Mouse (Mus musculus) midbrain, embryonic 13.5 days (tissue): ENCODE results near the gene Tbx2. TPM values are rescaled to one million over a fixed set of nuclear protein-coding genes. Genes with fewer than 3 reads are reported as not detected.
A peak's percentile ranks its signal among the peaks of the same experiment; 100 is the strongest.

Experiments
- ATAC-seq: fragments of 200-750 bp; cut with Nextera tagmentation; 2 replicates; pipeline ENCODE4 v1.8.0; 2017; ENCODE audit warnings: mild to moderate bottlenecking, moderate TSS enrichment, moderate library complexity
- H3K27ac ChIP-seq: fragments of 300-500 bp; sonication (generic); 2 replicates; pipeline ENCODE4 v1.5.1; 2015; ENCODE audit warnings: inconsistent platforms, mild to moderate bottlenecking, moderate library complexity
- H3K27me3 ChIP-seq: fragments of 300-500 bp; sonication (generic); 2 replicates; pipeline ENCODE4 v1.6.1; 2015; ENCODE audit warnings: mild to moderate bottlenecking, inconsistent platforms
- H3K36me3 ChIP-seq: fragments of 300-500 bp; sonication (generic); 2 replicates; pipeline ENCODE4 v1.6.1; 2015; ENCODE audit warnings: mild to moderate bottlenecking, inconsistent platforms
- H3K4me1 ChIP-seq: fragments of 300-500 bp; sonication (generic); replicated peaks from 2 replicates; pipeline ENCODE4 v1.6.1; 2015; ENCODE audit warnings: inconsistent platforms
- H3K4me2 ChIP-seq: fragments of 300-500 bp; sonication (generic); replicated peaks from 2 replicates; pipeline ENCODE4 v1.6.1; 2015; ENCODE audit warnings: moderate library complexity, mild to moderate bottlenecking, inconsistent platforms
- H3K4me3 ChIP-seq: fragments of 300-500 bp; sonication (generic); replicated peaks from 2 replicates; pipeline ENCODE4 v1.5.1; 2015; ENCODE audit warnings: mild to moderate bottlenecking, inconsistent platforms
- H3K9ac ChIP-seq: fragments of 300-500 bp; sonication (generic); replicated peaks from 2 replicates; pipeline ENCODE4 v1.6.1; 2015; ENCODE audit warnings: mild to moderate bottlenecking, inconsistent platforms
- H3K9me3 ChIP-seq: fragments of 300-500 bp; sonication (generic); 2 replicates; pipeline ENCODE4 v1.6.1; 2016; ENCODE audit warnings: mild to moderate bottlenecking, inconsistent platforms
- WGBS: fragments of 180-500 bp; shearing (Covaris S2); methylation state at CpG from one replicate; pipeline ENCODE4 v1.1.7; 2015; 5-methylcytosine and 5-hydroxymethylcytosine counted together
- polyA plus RNA-seq: library from polyadenylated mRNA; unstranded; fragments of >200 nt; fragmentation: Nextera tagmentation; extraction: Ambion mirVana; gene quantifications from 2 replicates; pipeline ENCODE4 v1.2.1, GENCODE M21; 2015

The Tbx2 gene
- polyA plus RNA-seq, 1 experiment from 2014 or later, result 0.57 TPM

DNA sequence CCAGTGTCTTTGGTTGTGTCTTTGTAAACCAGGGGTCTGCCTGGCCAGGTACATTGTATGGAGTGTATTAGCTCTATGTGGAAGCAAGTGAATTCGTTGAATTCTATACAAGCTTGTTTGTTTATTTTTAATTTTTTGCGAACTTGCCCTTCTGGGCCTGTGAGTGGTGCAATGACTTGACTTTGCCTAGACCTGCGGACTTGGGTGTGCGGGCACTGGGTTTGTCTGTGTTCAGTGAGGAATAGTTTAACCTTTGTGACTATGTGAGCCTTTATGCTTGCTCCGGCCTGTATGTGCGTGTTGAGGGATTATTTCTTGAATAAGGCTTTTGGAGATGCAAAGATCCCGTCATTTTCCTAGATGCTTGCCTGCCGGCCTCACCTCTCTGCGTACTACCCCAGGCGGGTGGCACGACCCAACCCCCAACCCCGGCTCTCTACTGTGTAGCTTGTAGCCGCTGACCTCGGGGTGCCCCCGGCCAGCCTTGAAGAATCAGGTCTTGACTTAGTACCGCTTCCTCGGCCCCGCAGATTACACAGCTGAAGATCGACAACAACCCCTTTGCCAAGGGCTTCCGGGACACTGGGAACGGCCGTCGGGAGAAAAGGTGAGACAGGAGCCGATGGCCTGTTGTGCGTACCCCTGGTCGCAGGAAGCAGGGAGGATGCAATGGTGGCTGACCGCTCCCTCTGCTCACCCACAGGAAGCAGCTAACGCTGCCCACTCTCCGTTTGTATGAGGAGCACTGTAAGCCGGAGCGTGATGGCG lies 4.4 kb downstream of the Tbx2 start:
- Histone ChIP-seq H3K4me1 (peaks cover 35% of the 10 kb centered on the region), H3K4me3 (peak overlapping the region; percentile 6), H3K9ac (no peak overlapping the region), H3K9me3 (no peaks in the 10 kb centered on the region), H3K27me3 (peaks cover 98% of the 10 kb centered on the region), H3K27ac (no peak overlapping the region), H3K36me3 (no peaks in the 10 kb centered on the region), H3K4me2 (no peak overlapping the region)
- WGBS, result 2% methylated on average over 32 of the region's 32 CpGs
- no peak for ATAC-seq

DNA sequence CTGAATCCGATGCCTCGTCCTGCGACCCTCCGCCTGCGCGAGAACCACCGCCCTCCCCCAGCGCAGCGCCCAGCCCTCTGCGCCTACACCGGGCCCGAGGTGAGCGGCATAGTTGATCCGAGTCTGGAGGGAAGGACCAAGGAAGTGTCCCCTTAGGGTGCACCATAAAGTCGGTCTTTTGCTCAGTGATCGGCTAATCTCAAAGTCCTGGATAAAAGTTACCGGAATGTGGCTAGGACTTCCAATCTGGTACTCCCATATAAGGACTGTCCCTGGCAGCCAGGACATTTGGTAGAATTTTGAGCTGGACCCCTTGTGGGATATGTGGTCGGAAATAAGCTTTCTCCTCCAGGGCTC lies 4.9 kb downstream of the Tbx2 start:
- no peak overlapping the region for H3K9ac ChIP-seq
- no peak overlapping the region for H3K27ac ChIP-seq
- peaks cover 98% of the 10 kb centered on the region for H3K27me3 ChIP-seq
- H3K4me2 ChIP-seq, result no peak overlapping the region
- H3K9me3 ChIP-seq, result no peaks in the 10 kb centered on the region
- ATAC-seq, result no peak
- peak overlapping the region; percentile 23 for H3K4me3 ChIP-seq
- peaks cover 35% of the 10 kb centered on the region for H3K4me1 ChIP-seq
- under 1% methylated on average over 18 of the region's 18 CpGs for WGBS
- no peaks in the 10 kb centered on the region for H3K36me3 ChIP-seq

DNA sequence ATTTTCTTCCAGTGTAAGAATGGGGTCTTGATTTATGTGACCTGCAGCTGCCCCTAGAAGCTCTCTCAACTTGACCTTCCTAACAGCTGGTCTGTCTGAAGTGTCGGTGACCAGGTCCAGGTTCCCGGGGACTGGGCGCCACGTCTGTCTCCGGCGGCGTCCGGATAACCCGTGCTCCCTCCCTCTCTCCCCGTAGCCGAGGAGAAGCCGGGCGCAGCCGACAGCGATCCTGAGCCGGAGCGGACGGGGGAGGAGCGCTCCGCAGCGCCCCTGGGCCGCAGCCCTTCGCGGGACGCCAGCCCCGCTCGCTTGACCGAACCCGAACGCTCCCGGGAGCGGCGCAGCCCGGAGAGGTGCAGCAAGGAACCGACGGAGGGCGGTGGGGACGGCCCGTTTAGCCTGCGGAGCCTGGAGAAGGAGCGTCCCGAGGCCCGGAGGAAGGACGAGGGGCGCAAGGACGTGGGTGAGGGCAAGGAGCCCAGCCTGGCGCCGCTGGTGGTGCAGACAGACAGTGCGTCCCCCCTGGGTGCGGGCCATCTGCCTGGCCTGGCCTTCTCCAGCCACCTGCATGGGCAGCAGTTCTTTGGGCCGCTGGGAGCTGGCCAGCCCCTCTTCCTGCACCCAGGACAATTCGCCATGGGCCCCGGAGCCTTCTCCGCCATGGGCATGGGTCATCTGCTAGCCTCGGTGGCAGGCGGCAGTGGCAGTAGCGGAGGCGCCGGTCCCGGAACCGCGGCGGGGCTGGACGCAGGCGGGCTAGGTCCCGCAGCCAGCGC lies 5.5 kb downstream of the Tbx2 start:
- H3K36me3 ChIP-seq, result no peaks in the 10 kb centered on the region
- H3K27ac ChIP-seq, result no peak overlapping the region
- 0 out of 2 replicates have a peak overlapping the region, but pooled peaks have one; percentile 26 for H3K9ac ChIP-seq
- H3K4me2 ChIP-seq, result peak overlapping the region; percentile 26
- peaks cover 34% of the 10 kb centered on the region for H3K4me1 ChIP-seq
- no peak for ATAC-seq
- no peaks in the 10 kb centered on the region for H3K9me3 ChIP-seq
- peak overlapping the region; percentile 23 for H3K4me3 ChIP-seq
- peaks cover 98% of the 10 kb centered on the region for H3K27me3 ChIP-seq
- WGBS, result 0% methylated on average over 58 of the region's 67 CpGs

DNA sequence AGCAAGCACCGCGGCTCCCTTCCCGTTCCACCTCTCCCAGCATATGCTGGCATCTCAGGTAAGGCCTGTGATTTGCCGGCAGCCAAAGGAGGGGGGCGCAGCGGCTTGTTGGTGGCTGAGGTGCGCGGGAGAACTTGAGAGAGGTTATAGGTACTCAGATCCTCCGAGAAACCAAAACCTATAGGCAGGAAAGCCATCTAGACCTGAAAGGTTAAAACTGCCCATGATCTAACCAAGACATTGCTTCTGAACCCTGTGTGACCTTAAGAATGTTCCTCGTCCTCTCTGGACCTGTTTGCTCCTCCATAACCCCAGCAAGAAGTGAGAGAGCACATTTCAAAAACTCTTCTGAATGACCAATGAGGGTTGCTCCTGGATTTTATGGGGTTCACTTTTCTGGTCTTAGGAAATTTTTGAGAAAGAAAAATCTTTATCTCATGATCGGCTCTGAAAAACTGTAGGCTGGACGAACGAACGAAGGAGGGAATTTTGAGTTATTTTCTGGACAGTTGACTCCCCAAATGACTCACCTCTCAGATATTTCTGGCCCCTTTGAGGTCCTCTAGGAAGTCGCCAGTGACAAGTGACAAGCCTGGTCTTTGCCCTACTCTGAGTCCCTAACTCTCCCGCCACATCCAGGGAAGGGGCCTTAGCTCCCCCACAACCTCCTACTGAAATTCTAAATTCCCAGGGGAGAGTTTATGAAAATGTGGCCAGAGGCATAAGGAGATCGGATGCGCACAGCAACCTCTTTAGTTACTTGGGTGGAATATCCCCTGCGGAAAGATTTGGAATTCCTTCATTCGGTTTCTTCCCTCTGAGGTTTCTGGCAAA lies 6.3 kb downstream of the Tbx2 start:
- peak overlapping the region; percentile 23; the same call in 1 of the 2 replicates for H3K4me3 ChIP-seq

DNA sequence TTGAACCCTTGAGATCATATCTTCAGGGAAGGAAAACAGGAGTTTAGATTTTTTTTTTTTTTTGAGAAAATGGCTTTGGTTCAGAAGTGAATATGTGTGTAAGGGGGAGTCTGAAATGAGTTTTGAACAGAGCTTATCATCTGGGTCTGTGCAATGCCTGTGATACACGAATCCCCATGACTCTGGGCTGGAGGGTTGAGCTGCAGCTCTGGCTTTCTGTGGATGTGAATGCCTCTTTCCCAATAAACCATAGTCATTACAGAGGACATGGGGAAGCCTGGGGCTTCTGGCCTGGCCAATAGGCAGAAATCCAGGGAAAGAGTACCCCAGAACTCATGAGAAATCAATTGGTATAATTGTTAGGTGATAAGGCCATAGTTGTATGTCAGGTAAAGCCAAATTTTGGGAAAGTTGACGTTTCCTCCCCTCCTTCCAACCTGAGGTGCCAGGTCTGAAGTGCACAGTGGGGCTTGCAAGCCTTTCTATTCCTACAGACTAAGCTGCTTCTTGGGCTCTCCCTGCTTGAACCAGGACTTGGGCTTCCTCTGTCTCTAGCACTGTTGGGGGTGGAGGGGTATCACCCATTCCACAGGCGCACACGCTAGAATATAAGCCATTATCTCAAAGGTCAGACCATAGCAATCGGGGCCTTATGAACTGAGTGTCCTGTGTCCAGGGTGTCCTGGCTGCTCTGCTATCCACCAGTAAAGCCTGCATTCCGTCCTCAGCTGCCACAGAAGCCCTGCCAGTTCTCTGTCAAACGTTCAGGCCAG lies 7.1 kb downstream of the Tbx2 start:
- peaks cover 44% of the 10 kb centered on the region for H3K4me1 ChIP-seq
- 5% methylated on average over 7 of the region's 7 CpGs for WGBS
- no peak overlapping the region for H3K4me2 ChIP-seq
- no peak overlapping the region for H3K9ac ChIP-seq
- no peak overlapping the region for H3K4me3 ChIP-seq
- no peaks in the 10 kb centered on the region for H3K9me3 ChIP-seq
- peaks cover 99% of the 10 kb centered on the region for H3K27me3 ChIP-seq
- H3K27ac ChIP-seq, result no peak overlapping the region
- no peak for ATAC-seq
- no peaks in the 10 kb centered on the region for H3K36me3 ChIP-seq

More for the DNA sequence above, 6.3 kb downstream of the Tbx2 start:
- H3K9me3 ChIP-seq, result no peaks in the 10 kb centered on the region
- no peak overlapping the region for H3K4me2 ChIP-seq
- ATAC-seq, result no peak
- WGBS, result 6% methylated on average over 20 of the region's 20 CpGs
- no peak overlapping the region for H3K27ac ChIP-seq
- H3K27me3 ChIP-seq, result peaks cover 100% of the 10 kb centered on the region
- no peaks in the 10 kb centered on the region for H3K36me3 ChIP-seq
- H3K4me1 ChIP-seq, result peaks cover 36% of the 10 kb centered on the region
- no peak overlapping the region for H3K9ac ChIP-seq

DNA sequence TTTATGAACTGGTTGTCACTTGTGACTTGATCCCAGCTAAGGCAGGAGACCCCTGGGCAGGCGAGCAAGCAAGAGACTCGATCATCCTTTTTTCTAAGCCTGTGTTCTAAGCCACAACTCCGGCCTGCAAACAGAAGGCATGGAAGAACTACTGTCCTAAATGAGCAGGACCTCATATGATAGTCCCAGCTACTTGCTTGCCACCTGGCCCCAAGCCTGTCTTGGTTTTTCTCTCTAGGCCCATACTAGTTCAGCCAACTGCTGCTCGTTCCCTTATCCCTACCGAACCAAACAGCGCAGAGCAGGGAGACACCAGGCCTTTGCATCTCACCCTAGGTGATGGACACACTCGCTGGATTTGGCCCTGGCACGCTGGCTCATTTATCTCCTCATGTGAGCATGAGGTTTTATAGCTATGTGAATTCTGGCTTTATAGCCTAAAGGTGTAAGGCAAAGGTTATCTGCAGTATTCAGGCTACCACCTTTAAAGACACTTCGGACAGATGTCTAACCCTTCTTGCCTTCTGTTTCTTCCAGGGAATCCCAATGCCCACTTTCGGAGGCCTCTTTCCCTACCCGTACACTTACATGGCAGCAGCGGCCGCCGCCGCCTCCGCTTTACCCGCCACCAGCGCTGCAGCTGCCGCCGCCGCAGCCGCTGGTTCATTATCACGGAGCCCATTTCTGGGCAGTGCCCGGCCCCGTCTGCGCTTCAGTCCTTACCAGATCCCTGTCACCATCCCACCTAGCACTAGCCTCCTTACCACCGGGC lies 7.9 kb downstream of the Tbx2 start:
- no peaks in the 10 kb centered on the region for H3K36me3 ChIP-seq
- H3K27me3 ChIP-seq, result peaks cover 99% of the 10 kb centered on the region
- H3K4me3 ChIP-seq, result peak overlapping the region; percentile 7; the same call in 1 of the 2 replicates
- peaks cover 44% of the 10 kb centered on the region for H3K4me1 ChIP-seq
- H3K4me2 ChIP-seq, result peak overlapping the region; percentile 32
- H3K9ac ChIP-seq, result no peak overlapping the region
- no peaks in the 10 kb centered on the region for H3K9me3 ChIP-seq
- 2% methylated on average over 27 of the region's 27 CpGs for WGBS
- no peak overlapping the region for H3K27ac ChIP-seq
- no peak for ATAC-seq

DNA sequence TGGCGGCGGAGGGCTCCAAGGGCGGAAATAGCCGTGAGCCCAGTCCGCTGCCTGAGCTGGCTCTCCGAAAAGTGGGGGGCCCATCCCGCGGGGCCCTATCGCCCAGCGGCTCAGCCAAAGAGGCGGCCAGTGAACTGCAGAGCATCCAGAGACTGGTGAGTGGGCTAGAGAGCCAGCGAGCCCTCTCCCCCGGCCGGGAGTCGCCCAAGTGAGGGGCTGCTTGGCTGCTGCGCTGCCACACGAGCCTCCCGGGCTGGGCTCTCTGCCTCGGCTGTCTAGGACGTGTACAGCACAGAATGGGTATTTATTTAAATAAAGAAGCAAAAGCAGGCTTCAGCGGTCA lies 8.4 kb downstream of the Tbx2 start:
- H3K4me3 ChIP-seq, result peak overlapping the region; percentile 7; the same call in 1 of the 2 replicates
- peaks cover 99% of the 10 kb centered on the region for H3K27me3 ChIP-seq
- H3K9ac ChIP-seq, result no peak overlapping the region
- no peaks in the 10 kb centered on the region for H3K36me3 ChIP-seq
- no peak for ATAC-seq
- peaks cover 44% of the 10 kb centered on the region for H3K4me1 ChIP-seq
- no peaks in the 10 kb centered on the region for H3K9me3 ChIP-seq
- H3K4me2 ChIP-seq, result peak overlapping the region; percentile 32
- no peak overlapping the region for H3K27ac ChIP-seq
- WGBS, result under 1% methylated on average over 21 of the region's 21 CpGs

DNA sequence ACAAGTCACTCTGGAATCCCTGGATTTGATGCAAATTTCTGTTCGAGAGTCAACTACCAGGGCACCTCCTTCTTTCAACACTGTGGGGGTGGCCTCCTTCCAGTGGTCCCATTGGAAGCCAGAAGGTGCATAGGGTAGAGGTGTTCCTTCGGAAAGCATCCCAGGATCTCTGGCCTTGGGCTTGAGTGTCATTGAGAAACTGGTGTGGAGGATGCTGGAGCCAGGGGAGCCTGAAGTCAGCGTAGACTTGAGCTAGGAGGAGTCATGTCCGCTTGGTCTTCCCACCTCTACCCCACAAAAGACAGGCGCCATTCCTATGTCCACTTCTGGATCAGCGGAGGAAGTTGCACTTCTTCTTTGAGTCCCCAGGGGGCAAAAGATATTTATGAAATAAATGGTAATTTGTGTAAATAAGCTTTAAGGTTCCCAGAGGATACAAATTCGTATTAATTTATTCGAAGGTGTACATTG lies 8.9 kb downstream of the Tbx2 start:
- H3K4me1 ChIP-seq, result peaks cover 44% of the 10 kb centered on the region
- WGBS, result 8% methylated on average over 8 of the region's 8 CpGs
- H3K4me2 ChIP-seq, result no peak overlapping the region; the same call in 1 of the 2 replicates
- H3K36me3 ChIP-seq, result no peaks in the 10 kb centered on the region
- H3K27ac ChIP-seq, result no peak overlapping the region
- H3K9ac ChIP-seq, result no peak overlapping the region
- no peak overlapping the region for H3K4me3 ChIP-seq
- no peak for ATAC-seq
- peaks cover 99% of the 10 kb centered on the region for H3K27me3 ChIP-seq
- H3K9me3 ChIP-seq, result no peaks in the 10 kb centered on the region

DNA sequence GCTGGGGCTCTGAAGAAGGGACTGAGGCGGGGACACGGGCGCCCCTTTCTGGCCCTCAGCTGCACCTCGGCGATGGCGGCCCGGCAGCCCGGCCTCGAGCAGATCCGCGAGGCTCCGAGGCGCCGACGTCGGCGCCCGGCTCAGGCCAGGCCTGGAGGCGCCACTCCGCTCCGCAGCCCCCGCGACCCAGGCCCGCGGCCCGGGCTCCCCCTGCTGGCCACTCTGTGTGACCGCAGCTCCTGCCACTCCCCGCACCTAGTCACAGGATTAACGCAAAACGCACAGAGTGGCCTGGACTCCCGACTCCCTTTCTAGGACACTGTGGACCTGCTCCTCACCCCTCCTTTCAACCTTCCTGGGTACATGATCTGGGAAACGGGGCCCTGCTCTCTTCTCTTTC lies 9.6 kb downstream of the Tbx2 start:
- H3K4me2 ChIP-seq, result peak overlapping the region; percentile 56
- no peaks in the 10 kb centered on the region for H3K9me3 ChIP-seq
- peak overlapping the region; percentile 35 for H3K4me3 ChIP-seq
- H3K4me1 ChIP-seq, result peaks cover 44% of the 10 kb centered on the region
- no peaks in the 10 kb centered on the region for H3K36me3 ChIP-seq
- peaks cover 99% of the 10 kb centered on the region for H3K27me3 ChIP-seq
- peak overlapping the region; percentile 49; the same call in 1 of the 2 replicates for H3K9ac ChIP-seq
- no peak overlapping the region for H3K27ac ChIP-seq
- ATAC-seq, result peak; percentile 73
- under 1% methylated on average over 32 of the region's 32 CpGs for WGBS

DNA sequence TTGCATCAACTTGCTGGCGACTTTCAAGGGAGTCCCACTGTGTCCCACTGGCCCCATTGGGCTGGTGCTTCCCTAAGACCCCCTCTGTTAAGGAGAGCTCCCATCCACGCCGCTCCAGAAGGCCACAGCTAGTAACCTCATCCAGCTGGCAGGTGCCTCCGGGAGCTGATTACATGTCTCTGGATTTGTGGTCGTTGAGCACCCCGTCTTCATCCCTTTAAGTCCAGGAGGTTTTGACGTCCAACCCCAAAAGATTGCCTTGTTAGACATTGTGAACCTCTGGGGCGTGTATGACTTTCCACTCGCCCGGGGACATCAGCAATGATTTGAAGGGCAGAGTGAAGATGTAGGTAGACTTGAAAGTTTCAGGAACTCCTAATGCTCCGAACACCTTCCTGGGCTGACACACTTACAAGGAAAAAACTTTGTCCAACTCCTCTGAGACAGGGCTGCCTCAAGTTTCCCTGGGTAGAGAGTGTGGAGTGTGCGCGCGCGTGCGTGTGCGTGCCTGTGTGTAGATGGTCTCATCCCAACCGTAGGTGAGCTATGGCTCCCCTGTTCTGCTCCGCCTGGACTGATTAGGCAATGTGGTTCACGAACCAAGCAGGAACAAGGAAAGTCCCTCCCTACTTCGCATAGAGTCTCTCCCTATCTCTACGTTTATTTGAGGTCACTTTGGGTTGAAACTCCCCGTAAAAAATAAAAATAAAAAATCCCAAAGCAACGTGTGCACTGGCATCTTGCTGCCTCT lies 10.4 kb downstream of the Tbx2 start:
- H3K36me3 ChIP-seq, result no peaks in the 10 kb centered on the region
- ATAC-seq, result no peak
- WGBS, result 5% methylated on average over 24 of the region's 24 CpGs
- H3K27me3 ChIP-seq, result peaks cover 94% of the 10 kb centered on the region
- H3K9ac ChIP-seq, result 0 out of 2 replicates have a peak overlapping the region, but pooled peaks have one; percentile 17
- H3K4me3 ChIP-seq, result peak overlapping the region; percentile 41; the same call in 1 of the 2 replicates
- peaks cover 41% of the 10 kb centered on the region for H3K4me1 ChIP-seq
- peak overlapping the region; percentile 67 for H3K4me2 ChIP-seq
- no peak overlapping the region for H3K27ac ChIP-seq
- H3K9me3 ChIP-seq, result no peaks in the 10 kb centered on the region
